Mouse (Mus musculus) testis, postnatal 10 days (tissue): ENCODE measurements at regions not wholly inside any gene's neighbourhood (a gene's known extent, or its start where the extent isn't known, plus 50 kb on each side); places are given as distances from the start of the nearest gene placed in this dataset.

Experiments
- DNase-seq: peaks from one replicate; pipeline ENCODE4 v3.0.0; 2021; ENCODE audit warnings: low spot score

DNA sequence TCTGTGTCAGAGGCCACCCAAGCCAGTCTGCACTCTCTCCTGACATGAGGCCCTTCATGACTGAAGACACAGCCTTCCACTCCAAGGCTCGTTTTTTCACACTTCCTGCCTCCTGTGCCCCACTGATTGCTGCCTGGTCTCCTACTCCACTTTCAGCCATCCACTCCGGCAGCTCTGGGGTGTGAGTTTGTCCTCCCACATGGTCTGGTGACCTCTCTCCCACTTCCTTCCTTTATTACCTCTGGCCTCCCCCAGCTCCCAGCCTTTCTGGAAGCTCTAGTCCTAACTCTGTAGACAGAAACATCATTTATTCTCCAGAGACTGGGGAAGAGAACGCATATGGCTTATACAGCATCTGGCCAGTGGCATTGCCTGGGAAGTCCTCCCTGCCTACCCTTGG, 349.0 kb downstream of the Ptpru start:
- no peak for DNase-seq

GRCm38 (mm10) chr4:131491960-131492359, 346.1 kb downstream of the Ptpru start:
- DNase-seq: no peak

DNA sequence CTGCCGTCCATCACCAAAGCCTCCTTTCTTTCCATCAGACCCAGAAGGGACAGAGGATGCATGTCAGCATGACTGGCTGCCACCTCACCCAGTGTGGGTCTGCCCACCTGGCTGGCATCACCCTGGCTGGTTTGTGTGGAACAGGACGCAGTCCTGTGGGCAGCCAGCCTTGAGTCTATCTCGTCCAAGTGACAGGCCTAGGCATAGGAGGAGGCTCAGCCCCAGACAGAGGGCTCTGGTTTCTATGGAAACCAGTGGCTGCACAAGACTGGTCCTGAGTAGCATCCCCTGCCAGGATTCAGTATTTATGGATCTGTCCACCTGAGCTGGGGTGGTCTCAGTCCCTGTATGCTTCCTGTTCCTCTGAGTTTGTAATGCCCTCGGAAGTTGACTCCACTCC, 344.4 kb downstream of the Ptpru start:
- no peak for DNase-seq

DNA sequence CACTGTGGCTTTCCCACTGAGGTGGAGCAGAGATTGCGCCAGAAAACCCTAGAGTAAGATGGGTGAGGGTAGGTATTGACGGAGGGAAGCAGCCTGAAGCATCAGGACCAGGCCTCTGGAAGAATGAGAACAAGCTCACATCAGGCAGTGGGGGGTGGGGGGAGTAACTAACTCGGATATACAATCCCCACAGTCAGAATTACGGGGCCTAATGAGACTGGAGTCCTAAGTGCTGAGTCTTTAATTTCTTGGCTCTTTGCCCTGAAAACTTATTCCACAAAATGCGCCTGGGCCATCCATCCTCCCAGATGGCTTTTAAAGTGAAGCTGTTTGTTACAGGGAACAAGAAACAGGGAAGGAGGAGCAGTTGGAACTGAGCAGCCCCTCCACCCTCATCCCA, 341.2 kb downstream of the Ptpru start:
- no peak for DNase-seq

DNA sequence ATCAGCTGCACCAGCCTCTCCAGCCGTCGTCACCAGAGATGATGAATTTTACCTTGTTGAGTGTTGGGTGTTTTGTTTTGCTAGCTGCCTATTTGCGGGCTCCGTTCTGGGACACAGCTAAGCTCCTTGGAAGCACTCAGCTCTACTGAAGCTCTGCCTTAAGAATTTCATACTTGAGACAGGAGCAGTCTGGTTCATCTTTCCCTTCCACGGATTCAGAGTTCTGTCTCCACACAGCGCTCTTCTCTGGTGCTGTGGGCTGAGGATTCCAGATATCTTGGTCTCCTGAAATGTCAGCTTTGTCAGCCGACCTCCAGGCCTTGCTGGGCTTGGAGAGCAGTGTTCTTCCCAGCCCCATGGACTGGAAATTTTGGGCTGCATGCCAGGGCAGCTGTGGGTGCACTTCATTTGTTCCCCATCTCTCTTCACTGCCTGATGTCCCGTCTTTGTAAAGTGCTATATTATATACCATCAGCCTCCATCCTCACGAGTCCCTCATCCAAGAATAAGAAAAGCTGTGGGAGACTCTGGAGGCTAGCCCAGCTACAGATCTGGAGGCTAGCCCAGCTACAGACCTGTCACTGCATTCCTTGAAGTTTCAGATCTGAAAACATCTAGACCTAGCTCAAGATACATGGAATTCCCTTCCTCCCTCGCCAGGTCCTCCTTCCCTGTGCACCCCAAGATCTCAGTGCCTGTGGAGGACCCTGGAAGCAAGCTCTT, 337.0 kb downstream of the Ptpru start:
- DNase-seq: no peak

DNA sequence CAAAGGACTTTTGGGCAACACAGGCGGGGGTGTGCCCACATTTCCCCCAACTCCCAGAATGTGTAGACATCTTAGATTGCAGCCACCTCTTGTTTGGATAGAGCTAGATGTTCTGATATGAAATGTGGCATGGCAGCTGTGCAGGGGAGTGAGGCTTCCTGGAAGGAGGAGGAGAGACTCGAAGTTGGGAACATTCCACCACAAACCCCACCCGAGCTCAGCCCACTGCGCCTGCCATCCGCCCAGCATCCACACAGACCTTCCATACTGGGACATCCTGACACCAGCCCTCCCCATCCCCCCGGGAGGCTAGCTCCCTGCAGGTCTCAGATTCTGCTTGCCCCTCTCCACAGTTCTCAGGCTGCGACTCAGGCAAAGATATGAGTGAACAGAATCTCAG, 329.9 kb downstream of the Ptpru start:
- no peak for DNase-seq

DNA sequence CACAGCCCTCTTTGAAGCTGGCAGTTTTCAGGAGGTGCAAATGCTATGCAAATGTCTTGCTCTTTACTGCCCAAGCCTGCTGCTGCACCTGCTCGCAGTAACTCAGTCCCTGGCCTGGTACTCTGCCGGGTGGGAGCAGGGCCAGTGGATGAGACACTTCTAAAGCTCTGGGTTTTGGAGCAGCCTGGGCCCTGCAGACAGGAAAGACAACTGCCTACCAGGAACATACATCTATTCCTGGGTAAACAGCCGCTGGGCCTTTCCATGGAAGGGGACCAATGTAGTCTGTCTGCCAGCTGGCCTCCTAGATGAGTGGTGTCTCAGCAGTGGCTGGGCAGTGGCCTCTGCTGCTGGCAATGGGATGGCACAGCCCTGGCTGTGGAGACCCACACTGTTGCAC, 326.5 kb downstream of the Ptpru start:
- DNase-seq: no peak

- no peak for DNase-seq
These were observed 325.3 kb downstream of the Ptpru start for GRCm38 (mm10) chr4:131512768-131513167.

GRCm38 (mm10) chr4:131520636-131521306, 317.3 kb downstream of the Ptpru start:
- no peak for DNase-seq

GRCm38 (mm10) chr4:131521307-131521651, 316.8 kb downstream of the Ptpru start:
- DNase-seq: no peak

DNA sequence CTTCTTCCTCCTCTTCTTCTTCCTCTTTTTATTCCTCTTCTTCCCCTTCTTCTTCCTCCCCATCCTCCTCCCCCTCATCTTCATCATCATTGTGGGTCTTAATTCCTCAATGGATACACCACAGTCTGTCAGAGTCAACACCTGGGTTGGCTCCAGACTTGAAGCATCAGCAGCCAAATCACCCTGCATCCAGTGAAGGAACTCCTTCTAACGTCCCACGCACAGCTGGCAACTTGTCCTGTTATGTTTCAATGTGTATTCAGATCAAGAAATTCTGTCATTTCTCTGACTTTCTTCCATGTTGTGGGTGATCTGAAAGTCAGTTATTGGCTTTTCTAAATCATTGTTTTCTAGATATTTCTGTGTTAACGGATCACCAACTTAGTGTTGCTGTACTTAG, 312.9 kb downstream of the Ptpru start:
- no peak for DNase-seq

GRCm38 (mm10) chr4:131530491-131530890, 307.6 kb downstream of the Ptpru start:
- DNase-seq: no peak

DNA sequence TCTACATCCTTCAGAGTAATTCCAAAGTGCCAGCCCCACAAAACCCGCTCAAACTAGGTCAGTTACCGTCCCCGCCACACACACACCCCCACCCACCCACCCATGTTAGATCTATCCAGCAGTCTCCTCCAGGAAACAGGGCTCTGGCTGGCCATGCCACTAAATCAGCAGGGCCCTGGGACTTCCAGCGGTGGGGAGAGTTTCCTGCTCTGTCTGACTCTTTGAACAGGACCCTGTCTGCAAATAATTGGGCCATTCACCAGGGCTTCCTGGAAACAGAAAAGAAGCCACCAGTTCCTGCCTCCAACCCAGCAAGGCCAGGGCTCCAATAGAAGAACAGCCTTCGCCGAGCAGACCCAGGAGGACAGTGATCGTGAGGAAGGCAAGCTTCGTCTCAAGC, 307.1 kb downstream of the Ptpru start:
- DNase-seq: no peak

GRCm38 (mm10) chr4:131534831-131535230, 303.3 kb downstream of the Ptpru start:
- DNase-seq: no peak

- DNase-seq: no peak
These were observed 299.9 kb downstream of the Ptpru start for GRCm38 (mm10) chr4:131538237-131538636.

DNA sequence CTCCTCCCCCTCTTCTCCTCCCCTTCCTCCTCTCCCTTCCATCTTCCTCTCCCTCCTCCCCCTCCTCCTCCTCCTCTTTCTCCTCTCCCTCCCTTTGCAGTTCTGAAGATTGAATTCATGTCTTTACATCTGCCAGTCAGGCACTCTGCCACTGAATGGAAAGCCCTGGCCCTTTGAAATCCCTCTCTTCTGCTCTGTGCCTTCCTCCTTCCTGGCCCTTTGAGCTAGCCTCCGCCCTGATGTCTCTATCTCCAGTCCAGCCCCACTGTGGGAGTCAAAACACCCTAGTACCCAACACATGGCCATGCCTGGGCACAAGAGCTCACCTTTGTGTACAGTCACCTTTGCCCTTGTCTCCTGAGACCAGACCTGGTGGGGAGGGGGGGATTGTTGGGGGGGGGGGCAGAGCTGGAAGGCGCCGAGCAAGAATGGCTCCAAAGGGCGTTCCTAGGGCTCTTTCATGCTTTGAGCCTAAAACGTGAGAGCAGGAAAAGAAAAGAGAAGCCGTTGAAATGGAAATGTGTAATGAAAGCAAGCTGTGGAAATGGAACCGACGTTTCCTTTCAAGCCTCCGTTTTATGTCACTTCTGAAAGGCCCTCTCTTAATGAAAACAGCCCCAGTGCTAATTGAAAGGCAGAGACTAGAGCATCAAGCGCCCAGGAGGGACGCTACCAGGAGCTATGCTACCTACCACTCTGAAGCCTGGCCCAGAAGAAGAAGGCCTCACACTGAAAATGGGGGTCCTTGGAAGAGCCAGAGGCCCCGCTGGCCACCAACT, 291.5 kb downstream of the Ptpru start:
- no peak for DNase-seq

DNA sequence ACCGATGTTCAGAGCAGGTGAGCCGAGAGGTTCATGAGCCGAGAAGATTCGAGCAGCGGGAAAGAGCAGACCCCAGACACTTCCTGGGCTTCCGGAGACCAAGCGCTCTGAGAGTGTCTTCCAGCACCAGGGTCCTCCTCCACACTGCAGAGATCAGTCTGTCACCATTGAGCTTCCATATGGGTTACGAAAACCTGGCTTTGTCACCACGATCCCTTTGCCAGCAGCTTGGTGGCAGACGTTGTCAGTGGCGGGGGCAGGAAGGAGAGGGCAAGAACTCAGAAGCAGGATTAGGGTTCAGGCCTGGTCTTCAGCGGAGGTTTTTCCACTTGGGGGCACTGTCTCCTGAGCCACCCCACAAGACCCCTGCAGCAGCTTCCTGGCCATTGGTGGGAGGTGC, 288.5 kb downstream of the Ptpru start:
- DNase-seq: no peak

DNA sequence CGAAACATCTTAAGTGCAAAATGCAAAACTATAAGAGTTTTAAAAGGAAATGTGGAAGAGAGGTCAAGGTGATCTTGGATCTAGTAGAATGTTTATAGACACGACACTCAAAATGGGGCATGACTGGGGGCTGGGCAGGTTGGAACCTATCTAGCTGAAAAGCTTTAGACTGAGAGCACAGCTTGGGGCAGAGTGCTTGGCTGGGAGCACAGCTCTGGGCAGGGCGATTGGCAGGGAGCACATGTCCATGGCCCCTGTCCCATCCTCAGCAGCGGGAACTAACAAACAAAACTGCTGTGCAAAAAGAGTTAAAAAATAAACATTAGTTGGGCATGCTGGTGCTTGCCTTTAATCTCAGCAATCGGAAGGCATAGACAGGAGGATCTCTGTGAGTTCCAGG, 279.6 kb downstream of the Ptpru start:
- no peak for DNase-seq

DNA sequence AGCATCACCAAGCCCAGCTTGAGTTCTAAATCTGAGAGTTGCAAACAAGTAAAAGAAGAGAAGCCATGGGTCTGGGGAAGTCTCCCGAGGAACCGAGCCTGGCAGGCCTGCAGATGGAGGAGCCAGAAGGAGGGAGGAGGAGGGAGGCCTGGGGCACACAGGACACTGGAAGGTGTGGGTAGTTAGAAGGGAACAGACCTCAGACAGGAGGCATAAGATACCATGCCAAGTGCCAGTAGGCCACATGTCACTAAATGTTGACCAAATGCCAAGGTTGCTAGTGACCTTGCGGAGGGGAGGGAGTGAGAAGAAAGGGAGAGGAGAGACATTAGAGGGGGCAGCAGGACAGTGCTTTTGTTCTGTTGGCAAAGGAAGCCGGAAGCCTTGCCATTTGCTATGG, 274.2 kb downstream of the Ptpru start:
- DNase-seq: no peak

GRCm38 (mm10) chr4:131565203-131565602, 272.9 kb downstream of the Ptpru start:
- DNase-seq: no peak

- DNase-seq: no peak
These were observed 270.8 kb downstream of the Ptpru start for GRCm38 (mm10) chr4:131567241-131567640.

DNA sequence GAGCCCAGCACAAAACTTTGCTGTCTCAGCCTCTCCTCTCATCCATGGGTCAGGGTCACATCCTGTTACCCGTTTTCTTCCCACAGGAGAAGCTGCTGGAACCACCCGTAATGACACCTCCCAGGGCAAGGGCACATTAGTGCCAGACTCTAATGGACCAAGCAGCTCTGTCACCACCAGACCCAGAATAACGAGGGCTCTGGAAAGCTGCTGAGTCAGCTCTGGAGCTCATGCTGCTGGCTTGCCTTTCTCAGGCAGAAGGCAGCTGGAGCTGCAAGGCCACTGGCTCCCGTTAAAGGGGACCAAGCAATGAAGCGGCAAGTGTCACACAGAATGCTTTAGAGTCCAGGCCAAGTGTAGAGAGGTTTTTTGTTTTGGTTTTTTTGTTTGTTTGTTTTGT, 268.9 kb downstream of the Ptpru start:
- DNase-seq: no peak

DNA sequence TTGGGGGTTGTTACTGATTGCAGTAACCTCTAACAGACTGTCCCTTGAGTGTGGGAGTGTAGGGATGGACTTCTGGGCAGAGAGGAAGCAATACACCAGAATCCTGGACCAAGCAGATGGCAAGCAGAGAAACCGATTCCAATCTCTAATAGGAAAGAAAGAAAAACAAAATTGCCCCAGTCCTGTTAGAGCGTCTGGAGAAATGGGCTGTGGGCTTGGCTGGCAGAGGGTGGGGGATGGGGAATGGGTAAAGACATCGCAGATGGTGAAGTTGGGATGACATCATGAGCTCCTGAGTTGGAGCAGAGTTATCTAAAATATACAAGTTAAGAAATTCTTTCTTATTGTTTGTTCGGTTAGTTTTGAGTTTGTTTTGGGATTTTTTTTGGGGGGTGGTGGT, 260.5 kb downstream of the Ptpru start:
- no peak for DNase-seq
